Mouse (Mus musculus): ENCODE measurements around the gene Vwa1. TPM values are rescaled to one million over a fixed set of nuclear protein-coding genes. Genes with fewer than 3 reads are reported as not detected.

Vwa1 gene
- total and polyA plus RNA-seq, 2 experiments from 2014 or later = 22.9 to 27.9 TPM

DNA sequence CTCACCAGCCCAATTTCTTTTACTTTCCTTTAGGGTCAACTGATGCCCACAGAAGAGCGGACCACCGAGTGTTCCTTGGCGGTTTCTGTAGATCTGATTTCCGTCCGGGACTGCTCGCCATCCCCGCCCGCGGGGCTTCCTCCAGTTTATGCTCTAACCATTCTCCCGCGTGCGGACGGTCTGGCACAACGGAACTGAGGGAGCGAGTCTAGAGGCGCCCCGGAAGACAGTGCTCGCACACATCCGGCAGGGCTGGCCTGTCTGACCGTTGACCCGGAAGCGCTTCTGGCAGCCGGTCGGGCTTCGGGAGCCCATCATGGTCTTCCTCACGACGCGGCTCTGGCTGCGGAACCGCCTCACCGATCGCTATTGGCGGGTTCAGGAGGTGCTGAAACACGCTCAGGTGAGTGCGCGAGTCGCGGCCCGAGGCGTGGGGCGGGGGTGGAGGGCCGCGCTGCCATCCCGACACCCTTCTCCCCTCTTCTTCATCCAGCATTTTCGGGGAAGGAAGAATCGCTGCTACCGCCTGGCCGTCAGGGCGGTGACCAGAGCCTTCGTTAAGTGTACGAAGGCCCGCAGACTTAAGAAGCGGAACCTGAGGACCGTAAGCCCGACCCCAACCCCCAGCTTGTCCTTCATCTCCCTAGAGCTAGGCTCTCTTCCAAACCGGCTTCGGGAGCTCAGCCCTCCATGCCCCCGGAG lies 29.0 kb upstream of the Vwa1 start:
- Histone ChIP-seq H3K9ac (peak overlapping the region; percentile 87), H3K27me3 (ENCODE audit: insufficient read depth, low read length) (no peaks in the 10 kb centered on the region; the same call in 1 of the 2 replicates), H3K4me1 (ENCODE audit: insufficient read depth) (peaks cover 11% of the 10 kb centered on the region), H3K4me2 (ENCODE audit: low read depth) (peak overlapping the region; percentile 58), H3K36me3 (ENCODE audit: insufficient read depth) (peaks cover 25% of the 10 kb centered on the region), H3K9me3 (ENCODE audit: low read length) (no peaks in the 10 kb centered on the region), H3K4me3 (ENCODE audit: low read depth, low read length) (peak overlapping the region; percentile 83), H3K27ac (ENCODE audit: low read depth, low read length) (peak overlapping the region; percentile 79)
- TF ChIP-seq CTCF (IDR thresholded peaks at IDR 0.05; ENCODE audit: low read depth) = no peak; the same call in 1 of the 2 replicates
- peak; percentile 99 for ATAC-seq
- under 1% methylated on average over 58 of the region's 58 CpGs for WGBS
- DNase-seq = peak; percentile 96

DNA sequence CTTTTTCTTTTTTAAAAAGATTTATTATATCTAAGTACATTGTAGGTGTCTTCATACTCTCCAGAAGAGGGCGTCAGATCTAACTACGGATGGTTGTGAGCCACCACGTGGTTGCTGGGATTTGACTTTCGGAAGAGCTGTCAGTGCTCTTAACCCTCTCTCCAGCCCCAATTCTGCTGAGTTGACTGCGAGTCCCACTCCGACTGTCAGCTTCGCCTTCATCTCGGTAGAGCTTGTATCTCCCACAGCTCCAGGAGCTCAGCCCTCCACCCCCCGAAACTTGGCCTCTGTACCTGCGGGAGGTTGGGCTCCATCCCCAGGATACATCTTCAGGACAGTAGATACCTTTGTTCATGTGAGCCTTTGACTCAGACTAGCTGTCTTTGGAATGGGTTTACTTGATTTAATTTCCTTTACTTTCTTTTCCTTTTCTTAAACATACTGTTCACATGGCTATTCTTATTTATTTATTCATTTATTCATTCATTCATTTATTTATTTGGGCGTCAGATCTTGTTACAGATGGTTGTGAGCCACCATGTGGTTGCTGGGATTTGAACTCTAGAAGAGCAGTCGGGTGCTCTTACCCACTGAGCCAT lies 28.3 kb upstream of the Vwa1 start, which contains the start of gene Mrpl20:
Gene Mrpl20 (plus strand): TSS at position 138 of the 599 bp plus-strand sequence.
- H3K27ac ChIP-seq (ENCODE audit: low read depth, low read length) = peak within 1 kb of the TSS; percentile 79
- peaks cover 18% of the 10 kb centered on the region for H3K36me3 ChIP-seq (ENCODE audit: insufficient read depth)
- peak; percentile 68; the same call in 1 of the 2 replicates for ATAC-seq
- peaks cover 11% of the 10 kb centered on the region for H3K4me1 ChIP-seq (ENCODE audit: insufficient read depth)
- peak; percentile 32 for DNase-seq
- no peaks in the 10 kb centered on the region; the same call in 1 of the 2 replicates for H3K27me3 ChIP-seq (ENCODE audit: insufficient read depth, low read length)
- peak within 1 kb of the TSS; percentile 83 for H3K4me3 ChIP-seq (ENCODE audit: low read depth, low read length)
- peak; percentile 31; the same call in 1 of the 2 replicates for TF ChIP-seq CTCF (IDR thresholded peaks at IDR 0.05; ENCODE audit: low read depth)
- no peaks in the 10 kb centered on the region for H3K9me3 ChIP-seq (ENCODE audit: low read length)
- peak within 1 kb of the TSS; percentile 58 for H3K4me2 ChIP-seq (ENCODE audit: low read depth)
- 8% methylated on average over 12 of the region's 12 CpGs for WGBS
- peak within 1 kb of the TSS; percentile 87 for H3K9ac ChIP-seq

DNA sequence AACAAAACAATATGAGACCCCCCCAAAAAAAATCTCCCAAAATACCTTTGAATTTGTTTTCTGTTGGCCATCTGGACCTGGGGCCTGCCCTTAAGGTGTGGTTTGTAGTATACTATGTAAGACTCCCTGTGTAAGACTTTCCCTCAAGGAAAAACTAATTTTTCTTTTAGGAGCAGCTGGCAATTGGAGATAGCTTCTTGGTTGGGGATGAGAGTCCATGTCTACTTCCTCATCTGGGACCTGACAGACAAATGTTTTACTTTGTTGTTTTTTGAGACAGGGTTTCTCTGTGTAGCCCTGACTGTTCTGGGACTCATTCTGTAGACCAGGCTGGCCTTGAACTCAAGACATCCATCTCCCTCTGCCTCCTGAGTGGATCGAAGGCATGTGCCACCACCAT lies 27.6 kb upstream of the Vwa1 start:
- 91% methylated on average over 1 of the region's 1 CpGs for WGBS

DNA sequence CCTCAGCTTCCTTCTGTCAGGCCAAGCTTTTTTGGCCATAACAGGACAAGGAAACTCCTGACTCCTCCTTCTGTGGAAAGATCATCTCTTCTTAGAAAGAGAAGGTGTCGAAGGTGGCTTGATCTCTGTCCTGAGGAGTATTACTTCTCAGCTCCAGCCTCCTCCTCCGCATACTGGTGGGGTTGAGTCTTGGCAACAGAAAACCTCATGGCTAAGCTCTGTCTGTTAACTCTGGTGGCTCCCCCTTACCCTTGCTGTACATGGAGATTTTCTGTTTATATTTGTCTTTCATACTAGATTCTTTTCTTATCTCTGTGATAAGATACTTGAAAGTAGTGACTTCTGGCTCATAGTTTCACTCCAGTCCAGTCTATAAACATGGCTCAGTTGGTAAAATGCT lies 19.2 kb upstream of the Vwa1 start:
- Histone ChIP-seq H3K4me1 (ENCODE audit: insufficient read depth) (no peaks in the 10 kb centered on the region), H3K9me3 (ENCODE audit: low read length) (no peaks in the 10 kb centered on the region), H3K4me3 (ENCODE audit: low read depth, low read length) (no peak overlapping the region), H3K27ac (ENCODE audit: low read depth, low read length) (no peak overlapping the region), H3K27me3 (ENCODE audit: insufficient read depth, low read length) (no peaks in the 10 kb centered on the region), H3K4me2 (ENCODE audit: low read depth) (no peak overlapping the region), H3K9ac (no peak overlapping the region), H3K36me3 (ENCODE audit: insufficient read depth) (no peaks in the 10 kb centered on the region)
- TF ChIP-seq CTCF (IDR thresholded peaks at IDR 0.05; ENCODE audit: low read depth) = no peak
- DNase-seq (no peak), ATAC-seq (no peak)
- WGBS = 66% methylated on average over 2 of the region's 2 CpGs

More for the DNA sequence above, 27.6 kb upstream of the Vwa1 start:
- TF ChIP-seq CTCF (IDR thresholded peaks at IDR 0.05; ENCODE audit: low read depth) = no peak
- DNase-seq (no peak), ATAC-seq (no peak)
- Histone ChIP-seq H3K9me3 (ENCODE audit: low read length) (no peaks in the 10 kb centered on the region), H3K4me1 (ENCODE audit: insufficient read depth) (peaks cover 11% of the 10 kb centered on the region), H3K9ac (no peak overlapping the region), H3K27ac (ENCODE audit: low read depth, low read length) (no peak overlapping the region), H3K4me3 (ENCODE audit: low read depth, low read length) (no peak overlapping the region), H3K4me2 (ENCODE audit: low read depth) (no peak overlapping the region), H3K27me3 (ENCODE audit: insufficient read depth, low read length) (no peaks in the 10 kb centered on the region; the same call in 1 of the 2 replicates), H3K36me3 (ENCODE audit: insufficient read depth) (peaks cover 12% of the 10 kb centered on the region)

DNA sequence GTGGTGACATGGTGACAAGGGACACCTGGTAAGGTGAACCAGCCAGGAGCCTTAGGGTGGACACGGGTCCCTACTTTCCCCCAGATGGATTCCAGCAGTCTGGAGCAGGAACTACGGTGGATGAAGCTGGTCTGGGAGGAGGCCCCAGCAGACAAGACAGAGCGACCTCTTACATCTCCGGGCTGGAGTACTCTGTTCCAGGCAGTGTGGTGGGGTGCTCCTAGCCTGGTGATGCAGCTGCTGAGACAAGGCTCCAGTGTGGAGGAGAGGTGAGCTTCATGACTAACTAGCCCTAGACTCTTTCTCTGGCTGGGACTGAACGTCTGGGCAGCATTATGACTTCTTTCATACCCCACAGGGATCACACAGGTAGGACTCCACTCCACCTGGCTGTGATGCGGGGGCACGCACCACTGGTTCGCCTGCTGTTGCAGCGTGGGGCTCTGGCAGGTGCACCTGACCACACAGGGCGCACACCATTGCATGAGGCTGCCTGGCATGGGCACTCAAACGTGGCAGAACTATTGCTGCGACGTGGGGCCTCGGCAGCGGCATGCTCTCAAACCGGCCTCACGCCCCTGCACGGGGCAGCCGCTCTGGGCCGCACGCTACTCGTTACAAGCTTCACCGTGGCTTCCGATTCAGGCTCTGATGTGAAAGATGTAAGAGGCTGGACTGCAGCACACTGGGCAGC lies 16.9 kb upstream of the Vwa1 start:
- ATAC-seq (no peak), DNase-seq (no peak)
- H3K36me3 ChIP-seq (ENCODE audit: insufficient read depth) = no peaks in the 10 kb centered on the region
- H3K4me2 ChIP-seq (ENCODE audit: low read depth) = no peak overlapping the region
- WGBS = 81% methylated on average over 24 of the region's 24 CpGs
- H3K9ac ChIP-seq = no peak overlapping the region
- H3K27ac ChIP-seq (ENCODE audit: low read depth, low read length) = no peak overlapping the region
- H3K4me1 ChIP-seq (ENCODE audit: insufficient read depth) = no peaks in the 10 kb centered on the region
- no peaks in the 10 kb centered on the region for H3K27me3 ChIP-seq (ENCODE audit: insufficient read depth, low read length)
- no peak for TF ChIP-seq CTCF (IDR thresholded peaks at IDR 0.05; ENCODE audit: low read depth)
- no peak overlapping the region for H3K4me3 ChIP-seq (ENCODE audit: low read depth, low read length)
- no peaks in the 10 kb centered on the region for H3K9me3 ChIP-seq (ENCODE audit: low read length)

DNA sequence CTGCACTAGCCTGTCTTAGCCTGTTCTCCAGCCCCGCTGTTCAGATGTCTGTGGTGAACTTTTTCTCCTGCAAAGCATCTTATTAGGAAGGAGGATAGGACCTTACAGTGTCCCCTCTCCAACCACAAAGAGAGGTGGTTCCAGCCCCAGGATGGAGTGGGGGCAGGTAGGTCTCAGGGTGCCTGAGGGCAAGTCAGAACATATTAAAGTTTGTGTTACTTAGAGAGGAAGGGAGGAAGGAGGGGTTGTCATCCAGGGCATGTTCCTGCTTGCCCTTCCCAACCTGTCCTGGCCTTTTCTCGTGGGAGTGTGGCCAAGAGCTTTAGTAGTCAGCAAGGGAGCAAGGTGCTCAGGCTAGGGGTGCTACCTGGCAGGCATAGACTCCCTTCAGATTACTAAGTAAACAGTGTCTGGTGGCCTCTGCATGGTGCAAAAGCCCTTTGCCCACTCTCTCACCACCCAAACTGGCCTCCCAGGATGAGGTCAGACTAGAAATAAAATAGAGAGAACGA lies 16.2 kb upstream of the Vwa1 start:
- WGBS = 71% methylated on average over 3 of the region's 3 CpGs
- DNase-seq (no peak), ATAC-seq (no peak)

More for the DNA sequence above, 16.2 kb upstream of the Vwa1 start:
- H3K9me3 ChIP-seq (ENCODE audit: low read length) = no peaks in the 10 kb centered on the region
- no peak overlapping the region for H3K9ac ChIP-seq
- H3K36me3 ChIP-seq (ENCODE audit: insufficient read depth) = no peaks in the 10 kb centered on the region
- no peak overlapping the region for H3K4me2 ChIP-seq (ENCODE audit: low read depth)
- H3K27ac ChIP-seq (ENCODE audit: low read depth, low read length) = no peak overlapping the region
- H3K4me1 ChIP-seq (ENCODE audit: insufficient read depth) = no peaks in the 10 kb centered on the region
- no peak overlapping the region for H3K4me3 ChIP-seq (ENCODE audit: low read depth, low read length)
- no peak for TF ChIP-seq CTCF (IDR thresholded peaks at IDR 0.05; ENCODE audit: low read depth)
- H3K27me3 ChIP-seq (ENCODE audit: insufficient read depth, low read length) = no peaks in the 10 kb centered on the region

All from forebrain, postnatal 0 days (tissue).